Mouse (Mus musculus) myocyte (in vitro differentiated cells): Measurements from ENCODE around the gene Scube1. TPM values are rescaled to one million over a fixed set of nuclear protein-coding genes. Genes with fewer than 3 reads are reported as not detected.

ENCODE experiments used
- H3K27me3 ChIP-seq: one replicate; pipeline ENCODE4 v1.6.1; 2011; ENCODE audit not compliant: control insufficient read depth, insufficient read depth, insufficient read length
- H3K36me3 ChIP-seq: one replicate; pipeline ENCODE4 v1.6.1; 2011; ENCODE audit not compliant: control insufficient read depth, insufficient read depth
- H3K4me2 ChIP-seq: one replicate; pipeline ENCODE4 v1.6.1; 2011; ENCODE audit warnings: low read depth, control low read depth
- H3K4me3 ChIP-seq: one replicate; pipeline ENCODE4 v1.5.1; 2011; ENCODE audit warnings: mild to moderate bottlenecking, control low read depth, moderate library complexity
- H3K79me2 ChIP-seq: one replicate; pipeline ENCODE4 v1.6.1; 2011; ENCODE audit not compliant: control insufficient read depth, insufficient read depth
- H3ac ChIP-seq: one replicate; pipeline ENCODE4 v1.6.1; 2011; ENCODE audit not compliant: control insufficient read depth, insufficient read length
- CEBPB ChIP-seq: IDR thresholded peaks from 2 replicates; pipeline ENCODE4 v1.6.1; 2011; ENCODE audit warnings: mild to moderate bottlenecking, moderate library complexity; ENCODE audit not compliant: poor library complexity, insufficient read depth, severe bottlenecking
- E2F4 ChIP-seq: IDR thresholded peaks from one replicate; pipeline ENCODE4 v1.6.1; 2011; ENCODE audit warnings: mild to moderate bottlenecking, control low read depth, moderate library complexity; ENCODE audit not compliant: insufficient read depth
- MAX ChIP-seq: IDR thresholded peaks from one replicate; pipeline ENCODE4 v1.6.1; 2011; ENCODE audit warnings: low read depth, mild to moderate bottlenecking, control low read depth
- MYOD1 ChIP-seq, 3 experiments: IDR thresholded peaks; one replicate each; pipeline ENCODE4 v1.6.1; 2011; ENCODE audit warnings: control low read depth in 2 of 3, low read depth in 2 of 3, mild to moderate bottlenecking in 2 of 3, moderate library complexity in 1 of 3; ENCODE audit not compliant: insufficient read length in 2 of 3, control insufficient read depth in 1 of 3
- MYOG ChIP-seq, 3 experiments: IDR thresholded peaks; one replicate each; pipeline ENCODE4 v1.6.1; 2011; ENCODE audit warnings: control low read depth in 2 of 3, low read depth in 2 of 3, mild to moderate bottlenecking in 2 of 3; ENCODE audit not compliant: insufficient read length in 2 of 3, control insufficient read depth in 1 of 3, insufficient read depth in 1 of 3
- POLR2A ChIP-seq: IDR thresholded peaks from one replicate; pipeline ENCODE4 v1.6.1; 2011; ENCODE audit warnings: low read depth, mild to moderate bottlenecking, control low read depth, moderate library complexity; ENCODE audit not compliant: insufficient read length
- POLR2AphosphoS2 ChIP-seq: IDR thresholded peaks from one replicate; pipeline ENCODE4 v1.6.1; 2011; ENCODE audit warnings: low read depth, control low read depth; ENCODE audit not compliant: insufficient read length
- REST ChIP-seq: IDR thresholded peaks from one replicate; pipeline ENCODE4 v1.6.1; 2011; ENCODE audit warnings: mild to moderate bottlenecking, control low read depth, moderate library complexity; ENCODE audit not compliant: insufficient read depth, insufficient read length
- SRF ChIP-seq: IDR thresholded peaks from one replicate; pipeline ENCODE4 v1.6.1; 2011; ENCODE audit warnings: low read depth; ENCODE audit not compliant: control insufficient read depth, insufficient read length
- TCF12 ChIP-seq: IDR thresholded peaks from one replicate; pipeline ENCODE4 v1.6.1; 2011; ENCODE audit warnings: mild to moderate bottlenecking, control low read depth; ENCODE audit not compliant: poor library complexity, insufficient read depth, severe bottlenecking
- TCF3 ChIP-seq: IDR thresholded peaks from one replicate; pipeline ENCODE4 v1.6.1; 2011; ENCODE audit warnings: low read depth, control low read depth; ENCODE audit not compliant: insufficient read length
- USF1 ChIP-seq: IDR thresholded peaks from one replicate; pipeline ENCODE4 v1.6.1; 2011; ENCODE audit warnings: low read depth, mild to moderate bottlenecking, control low read depth, moderate library complexity
- polyA plus RNA-seq: library from polyadenylated mRNA; unstranded; fragments of >200 nt; fragmentation: generic; extraction: Trizol; gene quantifications from one replicate; pipeline ENCODE4 v1.2.1, GENCODE M21; 2012; ENCODE audit warnings: missing spikeins

Gene Scube1
- not detected for polyA plus RNA-seq

DNA sequence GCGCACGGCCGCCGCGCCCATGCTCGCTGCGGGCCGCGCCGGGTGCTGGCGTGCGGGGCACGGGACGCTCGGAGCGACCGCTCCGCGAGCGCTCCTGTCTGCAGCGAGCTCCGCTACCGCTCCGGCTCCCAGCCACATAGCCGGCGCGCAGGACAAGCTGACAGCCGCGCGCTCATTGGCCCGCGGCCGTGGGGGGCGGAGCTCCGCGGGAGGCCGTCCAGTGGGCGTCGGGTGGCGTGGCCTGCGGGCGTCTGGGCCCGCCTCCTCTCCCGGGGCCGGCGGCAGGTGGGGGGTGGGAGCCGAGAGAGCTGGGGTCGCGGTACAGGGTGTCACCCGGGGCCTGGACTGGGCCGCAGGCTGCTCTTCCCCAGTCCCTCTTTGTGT, at the start of gene Scube1:
Gene Scube1 (minus strand): TSS at position 136 of the 384 bp plus-strand sequence.
- Histone ChIP-seq H3K4me2 (no peak within 1 kb of the TSS), H3K36me3 (no peaks in the 10 kb centered on the region), H3K4me3 (no peak within 1 kb of the TSS), H3K79me2 (no peaks in the 10 kb centered on the region), H3K27me3 (peaks cover 53% of the 10 kb centered on the region), H3ac (no peak within 1 kb of the TSS)
- no peak for TF ChIP-seq CEBPB
- no peak for TF ChIP-seq MYOD1 (IDR thresholded peaks at IDR 0.05; ENCODE audit: control insufficient read depth in 1 of 3, insufficient read length in 2 of 3, low read depth in 2 of 3)
- TF ChIP-seq MAX: no peak

DNA sequence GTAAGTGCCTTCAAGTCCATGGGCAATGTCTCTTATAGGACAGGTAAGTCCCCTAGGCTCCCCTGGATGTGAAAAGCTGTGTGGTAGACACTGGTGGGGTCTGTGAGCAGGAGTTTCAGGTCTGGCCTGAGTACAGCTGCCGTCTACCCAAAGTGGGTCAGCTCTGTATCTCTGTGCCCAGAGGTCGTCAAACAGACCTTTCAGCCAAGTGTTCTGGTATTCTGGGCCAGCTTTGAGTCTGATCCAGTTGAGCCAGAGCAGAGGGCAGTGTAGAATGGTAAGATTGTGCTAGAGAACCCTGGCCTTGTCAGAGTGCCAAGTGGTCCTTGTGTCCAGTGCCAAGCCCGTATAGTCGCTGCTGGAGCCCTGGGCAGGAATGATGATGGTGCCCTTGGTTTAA, 48.1 kb upstream of the Scube1 start:
- no peaks in the 10 kb centered on the region for H3K79me2 ChIP-seq
- H3K36me3 ChIP-seq: no peaks in the 10 kb centered on the region
- no peak overlapping the region for H3K4me3 ChIP-seq
- no peak overlapping the region for H3K4me2 ChIP-seq
- H3ac ChIP-seq: no peak overlapping the region
- peaks cover 34% of the 10 kb centered on the region for H3K27me3 ChIP-seq
- TF ChIP-seq SRF: no peak
- TF ChIP-seq CEBPB: no peak
- TF ChIP-seq POLR2AphosphoS2: no peak
- TF ChIP-seq MYOD1 (IDR thresholded peaks at IDR 0.05; ENCODE audit: control insufficient read depth in 1 of 3, insufficient read length in 2 of 3, low read depth in 2 of 3): no peak
- no peak for TF ChIP-seq E2F4
- TF ChIP-seq MAX: no peak
- no peak for TF ChIP-seq TCF3
- no peak for TF ChIP-seq TCF12
- TF ChIP-seq USF1: no peak
- no peak for TF ChIP-seq POLR2A
- TF ChIP-seq REST: no peak

DNA sequence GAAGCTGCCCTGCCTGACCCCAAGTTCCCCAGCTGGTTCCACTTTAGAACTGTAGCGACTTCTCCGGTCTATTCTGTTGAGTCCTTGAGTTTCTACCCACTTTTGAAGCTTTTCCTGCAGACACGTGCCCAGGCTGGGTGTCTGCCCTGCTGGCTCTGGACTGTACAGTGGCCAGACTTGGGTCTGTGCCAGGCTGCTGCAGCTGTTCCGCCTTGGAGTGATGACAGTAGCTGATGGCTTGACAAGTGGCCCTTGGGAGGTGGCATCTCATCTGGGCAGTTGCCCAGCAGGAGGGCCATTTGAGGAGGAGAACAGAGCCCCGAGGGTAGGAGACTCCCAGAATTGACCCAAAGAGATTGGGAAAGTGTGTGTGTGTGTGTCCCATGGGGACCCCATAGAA, 47.6 kb upstream of the Scube1 start:
- Histone ChIP-seq H3K79me2 (no peaks in the 10 kb centered on the region), H3K4me2 (no peak overlapping the region), H3K36me3 (no peaks in the 10 kb centered on the region), H3ac (no peak overlapping the region), H3K27me3 (peaks cover 31% of the 10 kb centered on the region), H3K4me3 (no peak overlapping the region)
- TF ChIP-seq E2F4 (no peak), MYOD1 (IDR thresholded peaks at IDR 0.05; ENCODE audit: control insufficient read depth in 1 of 3, insufficient read length in 2 of 3, low read depth in 2 of 3) (peak in 2 of 3 experiments; percentile 22 to 74), TCF12 (peak; percentile 3), MYOG (IDR thresholded peaks at IDR 0.05; ENCODE audit: control insufficient read depth in 1 of 3, insufficient read depth in 1 of 3, insufficient read length in 2 of 3, low read depth in 2 of 3) (peak; percentile 38 to 65 (median 44))

DNA sequence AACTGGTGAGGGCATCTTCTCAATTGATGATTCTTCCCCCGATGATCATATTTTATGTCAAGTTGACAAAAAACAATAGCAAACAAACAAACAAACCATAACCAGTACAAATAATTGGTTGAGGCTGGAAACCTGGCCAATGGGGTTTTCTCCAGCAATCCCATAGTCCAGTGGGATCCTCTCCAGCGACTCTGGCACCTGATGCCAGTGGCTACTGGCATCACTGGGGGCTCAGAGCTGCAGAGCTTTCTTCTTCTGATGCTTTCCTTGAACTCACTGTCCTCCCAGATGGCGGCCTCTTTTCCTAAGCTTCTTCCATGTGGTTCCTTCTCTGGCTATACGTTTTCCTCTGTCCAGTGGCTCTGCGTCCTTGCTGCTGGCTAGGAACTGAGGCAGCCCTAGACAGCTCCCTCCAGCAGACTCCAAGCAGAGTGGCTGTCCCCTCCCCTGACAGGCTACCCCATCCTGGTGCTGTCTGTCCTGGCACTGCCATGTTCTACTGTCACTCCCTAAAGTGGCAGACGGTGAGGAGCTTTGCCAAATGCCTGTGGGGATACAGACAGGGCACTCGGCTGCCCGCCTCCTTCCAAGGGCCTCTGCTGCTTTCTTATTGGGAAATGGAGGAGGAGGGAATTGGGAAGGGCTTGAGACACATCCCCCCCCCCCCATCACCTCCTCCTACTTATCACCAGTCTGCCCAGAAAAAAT, 46.7 kb upstream of the Scube1 start:
- Histone ChIP-seq H3K79me2 (no peaks in the 10 kb centered on the region), H3K4me3 (no peak overlapping the region), H3K4me2 (no peak overlapping the region), H3K27me3 (peaks cover 33% of the 10 kb centered on the region), H3ac (no peak overlapping the region), H3K36me3 (no peaks in the 10 kb centered on the region)
- TF ChIP-seq MYOG (IDR thresholded peaks at IDR 0.05; ENCODE audit: control insufficient read depth in 1 of 3, insufficient read depth in 1 of 3, insufficient read length in 2 of 3, low read depth in 2 of 3): no peak
- no peak for TF ChIP-seq E2F4
- no peak for TF ChIP-seq REST
- no peak for TF ChIP-seq POLR2AphosphoS2
- TF ChIP-seq MAX: no peak
- no peak for TF ChIP-seq TCF3

DNA sequence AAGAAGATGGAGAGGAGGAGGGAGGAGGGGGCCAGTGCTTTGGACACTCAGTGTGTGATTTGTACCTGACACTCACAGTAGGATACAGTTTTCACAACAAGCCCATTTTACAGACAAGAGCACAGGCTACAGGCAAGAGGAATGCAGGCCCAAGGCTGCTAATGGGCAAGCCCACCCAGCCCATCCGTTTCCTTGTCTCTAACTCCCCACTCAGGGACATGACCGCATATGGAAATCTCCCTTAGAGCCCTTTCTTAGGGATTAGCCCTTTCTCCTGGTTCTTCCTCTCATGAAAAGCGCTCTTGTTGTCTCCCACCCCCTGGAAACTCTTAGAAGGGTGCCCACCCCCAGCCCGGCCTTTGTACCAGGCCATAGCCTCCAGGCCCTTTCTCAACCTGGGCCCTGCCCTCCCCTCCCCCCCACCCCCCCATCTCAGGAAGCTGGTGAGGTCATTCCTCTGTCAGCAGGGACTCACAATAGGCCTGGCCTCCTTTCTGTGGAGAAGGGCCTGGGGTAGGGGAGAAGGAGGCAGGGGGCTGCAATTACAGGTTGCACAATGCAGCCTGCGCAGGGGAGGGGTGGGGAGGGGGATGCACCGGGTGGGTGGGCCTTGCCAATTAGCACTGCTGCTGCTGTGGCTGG, 40.7 kb upstream of the Scube1 start:
- no peak overlapping the region for H3K4me3 ChIP-seq
- H3K36me3 ChIP-seq: no peaks in the 10 kb centered on the region
- TF ChIP-seq MYOD1 (IDR thresholded peaks at IDR 0.05; ENCODE audit: control insufficient read depth in 1 of 3, insufficient read length in 2 of 3, low read depth in 2 of 3) (no peak), POLR2AphosphoS2 (no peak)
- H3K27me3 ChIP-seq: peaks cover 26% of the 10 kb centered on the region
- H3ac ChIP-seq: no peak overlapping the region
- no peak overlapping the region for H3K4me2 ChIP-seq
- no peaks in the 10 kb centered on the region for H3K79me2 ChIP-seq

DNA sequence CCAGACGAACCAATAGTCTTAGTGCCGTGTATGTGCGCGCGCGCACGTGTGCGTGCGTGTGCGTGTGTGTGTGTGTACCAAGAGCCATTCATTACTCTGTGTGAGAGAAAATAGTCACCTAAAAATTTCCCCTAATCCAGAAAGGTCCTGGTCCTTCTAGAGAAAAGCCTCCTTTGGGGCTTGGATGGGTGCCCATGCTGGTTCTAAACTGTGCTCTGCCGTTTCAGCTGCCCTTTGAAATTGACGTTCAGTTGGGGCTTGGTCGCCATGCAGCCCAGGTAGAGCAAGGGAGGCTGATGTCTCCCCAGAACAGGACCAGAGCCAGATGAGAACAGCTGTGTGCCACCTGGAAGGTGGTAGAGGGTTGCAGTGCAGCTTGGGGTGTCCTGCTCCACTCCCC, 36.7 kb upstream of the Scube1 start:
- no peaks in the 10 kb centered on the region for H3K36me3 ChIP-seq
- H3K27me3 ChIP-seq: peaks cover 7% of the 10 kb centered on the region
- no peak overlapping the region for H3K4me3 ChIP-seq
- H3K4me2 ChIP-seq: no peak overlapping the region
- H3K79me2 ChIP-seq: no peaks in the 10 kb centered on the region
- H3ac ChIP-seq: no peak overlapping the region
- no peak for TF ChIP-seq SRF
- no peak for TF ChIP-seq POLR2AphosphoS2
- TF ChIP-seq TCF12: no peak
- no peak for TF ChIP-seq MAX
- no peak for TF ChIP-seq POLR2A
- no peak for TF ChIP-seq CEBPB
- TF ChIP-seq REST: no peak
- no peak for TF ChIP-seq TCF3
- TF ChIP-seq MYOD1 (IDR thresholded peaks at IDR 0.05; ENCODE audit: control insufficient read depth in 1 of 3, insufficient read length in 2 of 3, low read depth in 2 of 3): no peak
- no peak for TF ChIP-seq USF1
- TF ChIP-seq MYOG (IDR thresholded peaks at IDR 0.05; ENCODE audit: control insufficient read depth in 1 of 3, insufficient read depth in 1 of 3, insufficient read length in 2 of 3, low read depth in 2 of 3): no peak
- TF ChIP-seq E2F4: no peak
